Mouse (Mus musculus): ENCODE data around the gene Il17re.

Gene Il17re

DNA sequence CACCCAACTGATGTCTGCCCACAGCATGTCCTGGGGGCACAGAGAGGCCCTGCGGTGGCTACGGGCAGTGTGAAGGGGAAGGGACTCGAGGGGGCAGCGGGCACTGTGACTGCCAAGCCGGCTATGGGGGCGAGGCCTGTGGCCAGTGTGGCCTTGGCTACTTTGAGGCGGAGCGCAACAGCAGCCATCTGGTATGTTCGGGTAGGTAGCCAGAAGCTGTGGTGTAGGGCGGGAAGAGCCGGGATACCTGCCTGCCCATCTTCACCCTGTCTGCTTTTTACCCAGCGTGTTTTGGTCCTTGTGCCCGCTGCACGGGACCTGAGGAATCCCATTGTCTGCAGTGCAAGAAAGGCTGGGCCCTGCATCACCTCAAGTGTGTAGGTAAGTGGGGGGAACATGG lies 31.1 kb downstream of the Il17re start:
- DNase-seq (ENCODE audit: low spot score in 2 of 2): no peak

DNA sequence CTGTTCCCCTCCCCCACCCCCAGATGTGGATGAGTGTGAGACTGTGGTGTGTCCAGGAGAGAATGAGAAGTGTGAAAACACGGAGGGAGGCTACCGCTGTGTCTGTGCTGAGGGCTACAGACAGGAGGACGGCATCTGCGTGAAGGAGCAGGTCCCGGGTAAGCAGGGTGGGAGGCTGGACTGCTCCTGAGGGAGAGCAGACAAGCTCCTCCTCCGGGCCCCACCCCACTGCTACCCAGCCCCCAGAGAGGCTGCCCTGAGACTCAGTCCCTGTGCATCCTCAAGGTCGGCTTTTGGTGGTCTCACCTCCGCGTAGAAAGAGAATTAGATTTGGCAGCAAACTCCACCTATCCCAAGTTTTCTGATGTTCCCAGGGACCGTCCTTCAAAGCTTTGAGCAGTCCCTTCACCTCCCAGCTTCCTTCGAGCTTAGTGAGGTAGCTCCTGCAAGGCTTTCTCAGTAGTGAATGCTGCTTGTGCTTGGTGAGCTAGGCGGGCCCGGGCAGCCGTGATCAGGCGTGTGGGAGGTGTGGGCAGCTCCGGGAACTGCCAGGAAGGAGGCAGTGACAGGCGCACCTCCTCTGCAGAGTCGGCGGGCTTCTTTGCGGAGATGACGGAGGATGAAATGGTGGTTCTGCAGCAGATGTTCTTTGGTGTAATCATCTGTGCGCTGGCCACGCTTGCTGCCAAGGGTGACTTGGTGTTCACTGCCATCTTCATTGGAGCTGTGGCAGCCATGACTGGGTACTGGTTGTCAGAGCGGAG lies 34.0 kb downstream of the Il17re start:
- DNase-seq (ENCODE audit: low spot score in 2 of 2): no peak

DNA sequence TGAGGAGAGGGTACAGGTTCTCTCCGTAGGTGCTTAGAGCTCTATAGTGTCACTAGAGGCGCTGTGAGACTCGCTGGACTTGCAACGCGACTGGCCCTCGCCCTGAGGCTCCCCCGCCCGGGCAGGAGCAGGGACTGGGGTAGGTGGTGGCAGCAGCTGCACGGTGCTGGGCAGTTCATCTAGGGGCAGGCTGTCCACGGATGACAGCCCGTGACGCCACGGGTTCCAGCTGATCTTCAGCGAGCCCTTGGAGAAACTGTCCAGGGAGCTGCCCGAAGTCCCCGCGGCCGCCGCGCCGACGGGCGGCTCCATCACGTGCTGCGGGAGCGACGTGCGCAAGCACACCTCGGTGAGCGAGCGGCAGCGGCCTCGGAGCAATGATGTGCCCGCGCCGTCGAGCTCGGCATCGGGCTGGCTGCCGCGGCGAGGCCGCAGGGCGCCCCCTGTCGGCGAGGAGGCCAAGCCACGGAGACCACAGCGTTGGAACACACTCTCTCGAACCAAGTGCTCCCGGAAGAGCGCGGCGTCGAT lies 36.0 kb downstream of the Il17re start:
- peak; percentile 85 to 90 for DNase-seq (ENCODE audit: low spot score in 2 of 2)

DNA sequence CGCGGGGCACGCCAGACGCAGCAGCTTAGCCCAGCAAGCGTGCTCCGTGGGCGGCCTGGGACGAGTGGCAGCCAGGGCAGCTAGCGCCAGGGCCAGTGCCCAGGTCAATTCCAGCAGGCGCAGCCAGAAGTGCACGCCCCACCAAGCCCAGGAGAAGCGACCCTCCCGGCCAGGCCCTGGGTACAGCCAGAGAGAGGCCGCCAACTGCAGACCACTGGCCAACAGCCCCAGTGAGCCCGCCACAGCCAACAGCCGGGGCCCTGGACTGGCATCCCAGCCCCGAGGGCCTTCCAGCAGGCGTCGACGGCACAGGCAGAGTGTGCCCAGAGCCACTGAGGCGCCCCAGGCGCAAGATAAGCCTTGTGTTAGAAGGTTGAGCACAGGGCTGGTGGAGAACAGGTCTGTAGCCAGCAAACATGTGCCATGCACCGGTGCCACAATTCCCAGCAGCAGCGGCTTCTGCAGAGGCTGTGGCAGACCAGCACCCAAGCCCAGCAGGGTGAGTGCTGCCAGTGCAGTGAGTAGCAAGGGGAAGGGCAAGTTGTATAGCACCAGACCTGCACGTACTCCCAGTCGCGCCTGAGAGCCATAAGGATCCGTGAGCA lies 36.9 kb downstream of the Il17re start:
- no peak for DNase-seq (ENCODE audit: low spot score in 2 of 2)

DNA sequence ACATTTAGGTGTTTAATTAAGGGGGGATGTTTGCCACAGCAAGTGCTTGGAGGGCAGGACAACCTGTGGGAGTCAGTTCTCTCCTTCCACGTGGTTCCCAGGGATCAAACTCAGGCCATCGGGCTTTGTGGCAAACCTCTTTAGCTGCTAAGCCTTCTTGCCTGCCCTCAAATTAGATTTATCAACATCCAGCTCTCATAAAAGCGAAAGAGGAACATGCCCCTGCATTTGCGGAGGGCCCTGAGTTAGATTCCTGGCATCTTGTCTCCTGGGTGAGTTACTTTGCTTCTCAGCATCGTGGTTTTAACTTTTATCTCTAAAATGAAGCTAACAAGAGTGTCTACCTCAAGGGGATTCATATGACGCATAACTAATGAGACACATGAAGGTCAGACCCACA lies 41.1 kb downstream of the Il17re start:
- no peak for DNase-seq (ENCODE audit: low spot score in 2 of 2)

DNA sequence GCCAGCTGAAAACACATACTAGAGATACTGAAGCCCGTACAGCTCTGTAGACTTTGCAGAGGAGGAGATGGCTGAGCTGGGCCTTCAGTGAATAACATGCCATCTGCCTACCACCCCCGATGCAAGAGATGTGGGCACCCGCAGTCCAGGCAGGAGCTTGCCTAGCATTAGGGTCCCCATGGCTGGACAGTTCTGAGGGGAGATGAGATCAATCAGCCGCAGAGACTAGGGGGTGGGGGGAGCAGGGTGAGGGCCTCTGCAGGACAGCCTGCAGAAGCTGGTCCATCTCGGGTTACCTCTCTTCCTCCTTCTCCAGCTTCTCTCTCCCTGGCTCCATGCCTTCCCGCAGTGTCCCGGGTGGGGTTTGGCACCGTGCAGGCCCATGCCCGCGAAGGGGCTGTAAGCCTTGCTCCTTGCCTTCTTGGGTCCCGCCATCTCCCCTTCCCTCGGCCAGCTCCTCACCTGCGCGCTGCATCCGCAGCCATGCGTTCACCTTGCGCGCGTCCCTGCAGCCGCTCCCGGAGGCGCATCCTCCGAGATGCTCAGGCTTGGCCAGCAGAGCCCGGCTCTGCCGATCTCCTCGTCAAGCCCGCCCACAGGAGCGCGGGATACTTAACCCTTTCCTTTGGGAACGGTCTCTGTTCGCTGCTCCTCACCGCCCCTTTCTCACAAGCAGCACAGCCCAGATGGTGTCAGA lies 43.3 kb downstream of the Il17re start, which contains the start of gene Prrt3:
TSS of gene Prrt3 (minus strand) at position 544 of the 697 bp plus-strand sequence.
- no peak for DNase-seq (ENCODE audit: low spot score in 2 of 2)

DNA sequence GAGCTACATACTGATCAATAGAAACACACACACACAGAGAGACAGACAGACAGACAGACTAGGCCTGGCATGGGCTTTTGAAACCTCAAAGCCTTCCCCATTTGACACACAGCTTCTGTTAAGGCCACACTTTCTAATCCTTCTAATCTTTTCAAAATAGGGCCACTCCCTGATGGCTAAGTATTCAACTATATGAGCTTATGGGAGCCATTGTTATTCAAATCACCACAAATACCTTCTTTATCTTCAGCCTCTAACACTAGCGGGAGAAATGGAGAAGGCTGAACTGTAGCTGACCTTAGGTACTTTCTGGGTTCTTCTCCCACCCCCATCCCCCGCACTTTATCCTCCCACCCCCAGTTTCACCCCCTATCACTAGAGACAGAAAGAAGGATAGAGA lies 44.5 kb downstream of the Il17re start:
- no peak for DNase-seq (ENCODE audit: low spot score in 2 of 2)

DNA sequence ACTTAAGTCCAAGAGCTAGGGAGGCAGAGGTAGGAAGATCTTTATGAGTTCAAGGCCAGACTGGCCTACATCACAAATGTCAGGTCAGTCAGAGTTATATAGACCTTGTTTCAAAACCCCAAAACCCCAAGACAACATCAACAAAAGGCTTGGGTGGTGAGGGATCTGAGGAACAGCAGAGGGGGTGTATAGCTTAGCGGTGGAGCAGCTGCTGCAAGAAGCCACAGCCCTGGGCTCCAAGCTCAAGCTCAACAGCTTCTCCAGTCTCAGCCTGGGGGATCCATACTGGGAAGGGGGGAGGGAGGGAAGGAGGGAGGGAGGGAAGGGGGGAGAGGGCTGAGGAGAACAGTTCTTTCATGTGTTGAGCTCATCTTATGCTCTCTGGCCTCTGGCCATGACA lies 47.4 kb downstream of the Il17re start:
- no peak for DNase-seq (ENCODE audit: low spot score in 2 of 2)

DNA sequence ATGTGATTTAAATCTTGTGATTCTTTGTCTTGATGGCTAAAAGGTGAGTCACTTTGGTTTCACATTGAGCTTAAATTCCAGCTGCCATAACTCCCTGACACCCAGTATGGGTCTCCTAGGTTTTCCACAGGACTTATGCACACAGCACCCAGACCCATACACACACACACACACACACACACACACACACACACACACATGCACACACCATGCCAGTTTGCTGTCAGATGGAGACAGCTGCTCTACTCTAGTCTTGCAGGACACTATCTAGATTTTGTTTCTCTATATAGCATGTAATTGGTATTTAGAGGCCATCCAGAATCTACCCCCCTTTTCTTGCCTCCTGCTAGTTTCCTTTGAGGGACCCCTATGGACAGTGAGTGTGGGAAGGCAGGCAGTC lies 48.8 kb downstream of the Il17re start:
- DNase-seq (ENCODE audit: low spot score in 2 of 2): no peak

DNA sequence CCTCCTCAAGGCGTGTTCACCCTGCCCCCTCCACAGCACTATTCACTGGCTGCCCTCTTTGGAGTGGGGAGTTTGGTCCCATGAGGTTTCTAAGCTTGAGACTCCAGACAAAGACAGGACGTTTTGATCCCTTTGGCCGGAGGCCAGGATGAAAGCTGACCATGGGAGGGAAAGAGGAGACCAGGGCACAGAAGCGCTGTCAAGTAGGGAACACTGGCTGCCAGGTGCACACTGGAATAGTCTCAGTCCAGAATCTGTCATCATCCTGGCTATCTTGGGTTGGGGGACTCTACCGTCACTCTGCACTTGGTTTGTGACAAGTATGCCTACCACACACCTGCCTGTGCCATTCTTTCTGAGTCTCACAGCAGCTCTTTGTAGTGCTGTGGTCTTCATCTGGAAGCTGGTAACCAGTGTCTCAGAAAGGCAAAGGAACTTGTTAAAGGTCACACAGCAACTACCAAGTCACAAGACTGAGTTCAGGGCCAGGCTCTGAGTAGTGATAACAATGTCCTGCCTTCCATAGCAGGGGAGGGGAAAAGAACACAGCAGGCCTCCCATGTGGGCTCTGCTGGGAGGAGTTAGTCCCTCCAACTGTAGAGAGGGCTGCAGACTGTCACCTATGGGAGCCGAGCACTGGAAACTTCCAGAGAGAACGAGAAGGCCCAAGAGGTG lies 50.1 kb downstream of the Il17re start:
- DNase-seq (ENCODE audit: low spot score in 2 of 2): no peak

DNA sequence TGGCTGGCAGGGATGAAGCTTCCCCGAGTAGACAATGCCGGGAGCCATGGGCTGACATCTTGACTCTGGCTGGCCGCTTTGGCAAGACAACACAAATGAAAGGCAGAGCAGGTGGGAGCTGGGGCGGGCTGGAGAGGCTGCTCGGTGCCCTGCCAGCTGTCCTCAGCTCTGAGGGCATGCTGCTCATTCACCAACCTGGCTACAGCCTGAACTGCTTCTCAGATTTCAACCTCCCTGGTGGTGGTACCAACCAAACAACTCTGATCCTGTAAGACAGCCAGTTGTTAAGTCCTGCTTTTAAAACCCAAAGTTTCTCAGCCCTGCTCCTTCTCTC lies 50.6 kb downstream of the Il17re start:
- no peak for DNase-seq (ENCODE audit: low spot score in 2 of 2)

DNA sequence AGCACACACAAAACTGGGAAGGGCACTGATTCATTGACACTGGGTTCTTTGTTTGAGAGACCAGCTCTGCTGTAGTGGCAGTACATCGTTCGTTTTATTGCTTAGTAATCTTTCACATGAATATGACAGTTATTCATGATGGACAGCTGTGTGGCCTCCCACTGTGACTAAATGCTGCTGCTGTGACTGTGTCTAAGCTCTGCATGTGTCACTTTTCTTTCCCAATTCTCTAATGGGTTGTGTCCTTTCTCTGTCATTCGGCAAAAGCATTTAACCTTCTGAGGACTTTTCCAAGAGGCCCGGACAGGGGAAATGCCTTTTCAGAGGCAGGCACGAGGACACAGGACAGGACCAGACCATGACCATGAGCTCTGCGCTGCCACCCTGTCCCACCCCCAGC lies 55.7 kb downstream of the Il17re start:
- no peak for DNase-seq (ENCODE audit: low spot score in 2 of 2)

DNA sequence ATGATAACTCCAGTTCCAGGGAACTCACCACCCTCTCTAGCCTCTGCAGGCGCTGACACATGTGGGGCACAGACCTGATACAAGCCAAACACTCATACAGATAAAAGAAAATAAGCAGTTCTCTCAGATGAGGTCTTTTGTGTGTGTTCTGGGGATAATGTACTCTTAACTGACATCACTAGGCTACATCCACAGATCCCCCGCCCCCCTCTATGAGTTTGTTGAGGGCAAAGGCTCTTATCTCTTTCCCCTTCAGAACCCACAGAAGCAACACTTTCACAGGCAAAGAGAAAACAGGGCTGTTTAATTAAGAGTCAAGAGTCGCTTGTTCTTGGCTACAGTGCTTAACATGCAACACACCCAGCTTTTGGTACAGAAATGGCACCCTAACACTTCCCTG lies 56.3 kb downstream of the Il17re start:
- no peak for DNase-seq (ENCODE audit: low spot score in 2 of 2)

DNA sequence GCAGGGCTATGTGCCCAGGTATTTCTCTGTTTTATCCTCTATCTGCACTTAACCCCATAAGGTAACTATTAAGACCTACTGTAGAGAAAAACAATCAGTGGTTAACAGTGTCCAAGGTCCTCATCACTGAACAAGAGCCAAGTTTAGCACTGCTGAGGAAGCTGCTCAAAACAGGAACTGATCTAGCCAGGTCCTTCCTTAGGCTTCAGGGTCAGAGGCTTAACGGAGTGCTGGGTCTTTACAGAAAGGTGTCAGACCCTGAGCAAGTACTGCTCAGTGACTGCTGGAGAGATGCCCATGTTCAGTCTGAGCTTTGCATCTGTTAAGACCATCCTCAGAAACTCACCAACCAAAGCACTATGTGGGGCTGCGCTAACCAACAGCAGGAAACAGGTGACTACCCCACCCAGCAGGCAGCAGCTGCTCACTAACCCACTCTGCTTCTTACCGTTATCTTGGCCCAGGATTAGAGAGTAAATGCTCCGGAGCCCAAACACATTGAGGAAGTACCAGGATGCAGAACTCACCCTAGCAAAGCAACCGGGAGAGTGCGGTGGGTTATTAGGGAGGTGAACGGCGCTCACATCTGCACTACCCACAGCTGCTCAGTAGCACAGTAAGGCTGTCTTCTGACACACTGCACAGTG lies 59.3 kb downstream of the Il17re start:
- no peak for DNase-seq (ENCODE audit: low spot score in 2 of 2)
